Comparison of ENCODE assay signal across 12 mouse cellular contexts in genomic region chr11:21894696-21895095, GRCm38 (mm10).
"Had no signal": no experiment of that assay in that cellular context is flagged by ENCODE, and none has a peak within 500 bp of the region (broad histone marks: within the 10 kb centered on the region; RNA-seq: fewer than 3 reads in every experiment).

No protein-coding gene starts in this region.

- H3K36me3 ChIP-seq: limb, embryonic 12.5 days; liver, embryonic 13.5 days; lung, embryonic 15.5 days; midbrain, embryonic 13.5 days had no signal

- H3K4me3 ChIP-seq: left cerebral cortex, adult 2 months; limb, embryonic 12.5 days; liver, embryonic 13.5 days; lung, embryonic 15.5 days; midbrain, embryonic 13.5 days had no signal

- H3K9me3 ChIP-seq: limb, embryonic 12.5 days; liver, embryonic 13.5 days; lung, embryonic 15.5 days; midbrain, embryonic 13.5 days had no signal

- H3K4me2 ChIP-seq: limb, embryonic 12.5 days; liver, embryonic 13.5 days; lung, embryonic 15.5 days; midbrain, embryonic 13.5 days had no signal

- H3K27ac ChIP-seq: left cerebral cortex, adult 2 months; limb, embryonic 12.5 days; liver, embryonic 13.5 days; lung, embryonic 15.5 days; midbrain, embryonic 13.5 days had no signal

- H3K27me3 ChIP-seq: limb, embryonic 12.5 days; liver, embryonic 13.5 days; lung, embryonic 15.5 days; midbrain, embryonic 13.5 days had no signal

- DNase-seq: kidney, postnatal 25 days; liver; liver, embryonic 13.5 days; liver, postnatal 0 days; lung, postnatal 14 days; right cerebral cortex, adult 18-20 months; right cerebral cortex, postnatal 25 days; thymus, postnatal 4 days had no signal

- H3K4me1 ChIP-seq: limb, embryonic 12.5 days; liver, embryonic 13.5 days; lung, embryonic 15.5 days; midbrain, embryonic 13.5 days had no signal

- H3K9ac ChIP-seq: limb, embryonic 12.5 days; liver, embryonic 13.5 days; liver, postnatal 0 days; lung, embryonic 15.5 days; midbrain, embryonic 13.5 days had no signal

- ATAC-seq: liver, postnatal 0 days; midbrain, embryonic 13.5 days had no signal
